Mouse (Mus musculus) E14TG2a.4 (cell line): ENCODE results near the gene Commd8.

Experiments
- CTCF ChIP-seq: conservative IDR thresholded peaks from 2 replicates; pipeline ENCODE4 v1.5.1; 2014; ENCODE audit warnings: low read length
- NANOG ChIP-seq: IDR thresholded peaks from 2 replicates; pipeline ENCODE4 v1.6.1; 2014; ENCODE audit warnings: borderline replicate concordance, low read length, mixed read lengths

DNA sequence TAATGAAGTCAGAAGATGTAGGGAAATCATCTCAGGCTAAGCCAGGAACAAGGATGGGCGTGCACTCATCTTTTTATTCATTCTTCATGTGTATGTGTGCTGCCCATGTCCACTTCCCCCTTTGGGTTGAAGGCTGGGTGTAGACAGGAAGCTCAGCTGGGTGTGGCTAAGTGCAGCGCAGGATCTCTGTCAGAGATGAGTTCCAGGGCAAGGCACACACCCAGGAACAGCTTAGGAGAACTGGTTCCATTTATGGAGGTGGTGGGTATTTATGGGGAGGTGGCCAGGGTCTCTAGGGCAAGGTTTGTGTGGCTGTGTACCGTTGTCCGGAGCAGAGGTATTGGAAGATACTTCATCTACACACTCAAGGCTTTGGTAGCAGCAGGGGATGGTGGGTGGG lies 14.8 kb upstream of the Commd8 start:
- no peak for TF ChIP-seq CTCF
- TF ChIP-seq NANOG: no peak
